Mouse (Mus musculus) cerebellum, postnatal 14 days (tissue): ENCODE data around the gene Slc5a11.

Source experiments
- DNase-seq, 2 experiments: peaks; one replicate each; pipeline ENCODE4 v3.0.0; 2021; ENCODE audit warnings: mixed read lengths in 2 of 2

Slc5a11 gene

GRCm38 (mm10) chr7:123287903-123288302 is 73.3 kb downstream of the Slc5a11 start:
- DNase-seq, result peak in 1 of 2 experiments; percentile 41

GRCm38 (mm10) chr7:123289176-123289575 is 74.6 kb downstream of the Slc5a11 start:
- DNase-seq, result no peak

- no peak for DNase-seq
Measured at GRCm38 (mm10) chr7:123291942-123292341, 77.4 kb downstream of the Slc5a11 start.

DNA sequence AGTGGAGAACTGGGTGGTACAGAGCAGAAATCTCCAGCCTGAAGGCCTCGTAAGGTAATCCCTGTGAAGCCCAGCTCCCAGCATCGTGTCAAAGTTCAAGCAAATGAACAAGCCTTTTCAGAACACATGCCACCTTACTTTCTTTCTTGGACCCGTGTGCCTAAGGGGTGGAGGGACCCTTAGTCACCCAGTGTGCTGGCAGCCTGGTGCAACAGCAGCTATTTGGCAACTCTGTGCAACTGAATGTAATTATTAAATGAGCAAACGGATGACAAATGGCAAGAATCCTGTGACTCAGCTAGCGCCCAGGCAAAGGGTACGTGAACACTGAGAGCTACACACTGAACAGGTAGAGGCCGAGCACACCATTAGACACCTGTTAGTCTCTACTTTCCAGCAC is 79.3 kb downstream of the Slc5a11 start:
- DNase-seq, result no peak

DNA sequence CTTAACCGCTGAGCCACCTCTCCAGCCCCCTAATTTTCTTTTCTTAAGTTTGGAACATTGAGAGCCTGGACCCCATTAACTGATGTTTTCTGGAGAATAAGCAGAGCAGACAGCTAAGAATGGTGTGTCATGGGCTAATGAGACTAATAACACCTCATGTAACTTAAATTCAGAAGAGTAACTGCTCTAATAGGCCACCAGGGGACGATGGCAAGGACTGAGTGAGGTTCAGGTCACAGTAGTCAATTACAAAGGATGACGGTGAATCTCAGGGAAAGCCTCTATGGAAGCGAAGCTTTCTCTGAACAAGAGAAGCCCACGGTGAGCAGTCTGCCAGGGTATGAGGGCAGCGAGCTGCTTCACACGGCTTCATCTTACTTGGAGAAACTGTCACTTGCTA is 80.8 kb downstream of the Slc5a11 start:
- DNase-seq, result no peak

- DNase-seq, result no peak
Measured at GRCm38 (mm10) chr7:123296097-123296496, 81.5 kb downstream of the Slc5a11 start.

GRCm38 (mm10) chr7:123298225-123298624 is 83.6 kb downstream of the Slc5a11 start:
- DNase-seq, result peak; percentile 55 to 58

- DNase-seq, result no peak
Measured at GRCm38 (mm10) chr7:123300258-123300657, 85.7 kb downstream of the Slc5a11 start.

DNA sequence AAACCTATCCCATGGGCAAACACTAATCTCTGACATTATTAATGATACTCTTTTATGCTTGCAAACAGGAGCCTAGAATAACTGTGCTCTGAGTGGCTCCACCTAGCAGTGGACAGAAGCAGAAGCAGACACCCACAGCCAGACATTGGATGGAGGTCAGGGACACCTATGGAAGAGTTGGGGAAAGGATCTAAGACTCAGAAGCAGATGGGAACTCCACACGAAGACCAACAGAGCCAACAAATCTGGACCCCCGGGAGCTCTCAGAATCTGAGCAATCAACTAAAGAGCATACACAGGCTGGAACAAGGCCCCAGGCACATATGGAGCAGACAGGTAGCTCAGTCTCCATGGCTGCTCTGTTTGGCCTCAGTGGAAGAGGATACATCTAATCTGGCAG is 90.8 kb downstream of the Slc5a11 start:
- peak; percentile 80 to 89 for DNase-seq

- peak; percentile 60 to 65 for DNase-seq
Measured at GRCm38 (mm10) chr7:123307236-123307635, 92.7 kb downstream of the Slc5a11 start.

DNA sequence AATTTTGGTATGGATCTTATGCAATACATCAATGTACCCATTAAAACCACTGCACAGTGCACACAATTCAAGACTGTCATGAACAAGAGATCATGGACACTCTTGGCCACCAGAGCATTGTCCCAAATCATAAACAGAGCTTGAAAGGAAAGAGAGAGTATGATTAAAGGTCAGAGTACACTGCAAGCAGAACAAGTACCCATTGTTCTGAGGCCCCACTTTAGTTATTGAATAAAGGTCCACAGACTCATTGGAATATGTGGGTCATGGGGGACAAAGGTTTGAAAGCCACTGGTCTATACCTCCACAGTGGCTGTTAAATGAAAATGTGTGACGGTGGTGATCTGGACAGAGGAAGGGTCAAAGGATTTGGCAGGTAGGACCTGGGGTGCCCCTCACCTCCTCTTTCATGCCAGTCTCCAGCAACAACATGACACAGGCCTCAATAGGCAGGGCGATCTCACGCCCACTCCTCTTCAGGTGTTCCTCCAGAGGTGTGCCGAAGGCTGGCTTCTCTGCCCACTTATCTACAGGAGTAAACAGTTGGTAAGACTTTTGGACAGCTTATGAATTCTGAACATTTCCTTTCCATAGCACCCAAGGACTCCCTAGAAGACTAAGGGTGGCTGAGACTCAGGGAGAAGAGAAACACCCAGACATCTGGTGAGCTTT is 93.4 kb downstream of the Slc5a11 start:
- no peak for DNase-seq

GRCm38 (mm10) chr7:123311836-123312235 is 97.3 kb downstream of the Slc5a11 start:
- no peak for DNase-seq

GRCm38 (mm10) chr7:123312738-123313137 is 98.2 kb downstream of the Slc5a11 start:
- no peak for DNase-seq

GRCm38 (mm10) chr7:123322452-123323121 is 108.0 kb downstream of the Slc5a11 start:
- no peak for DNase-seq
